Mouse (Mus musculus) ovary, adult 18-20 months (tissue): Measurements from ENCODE around the gene Tex46.

Source experiments
- DNase-seq: peaks from one replicate; pipeline ENCODE4 v3.0.0; 2022; ENCODE audit warnings: low spot score, mixed read lengths

Gene Tex46

DNA sequence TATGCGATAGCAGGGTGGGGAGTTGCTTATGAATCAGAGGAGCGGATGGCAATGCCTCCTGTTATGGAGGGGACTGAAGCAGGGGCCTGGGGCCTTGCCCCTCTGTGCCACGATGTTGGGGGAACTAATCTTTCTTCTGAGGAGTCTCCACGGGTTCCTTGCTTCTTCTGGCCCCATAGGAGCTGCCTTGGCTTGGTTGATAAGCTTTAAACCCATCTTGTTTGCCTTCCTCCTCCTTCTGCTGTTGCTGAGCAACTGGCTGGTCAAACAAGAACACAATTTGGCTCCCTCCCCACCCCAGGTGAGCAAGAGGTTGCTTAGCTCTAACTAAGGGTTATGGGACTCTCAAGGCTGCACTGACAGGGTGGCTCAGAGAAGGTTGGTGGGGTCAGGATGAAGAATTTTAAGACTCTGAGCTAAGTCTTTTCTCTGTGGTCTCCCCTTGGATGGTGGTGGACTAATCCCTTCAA is at the start of gene Tex46:
TSS of gene Tex46 (plus strand) at position 51 of the 470 bp plus-strand sequence.
- DNase-seq, result no peak

DNA sequence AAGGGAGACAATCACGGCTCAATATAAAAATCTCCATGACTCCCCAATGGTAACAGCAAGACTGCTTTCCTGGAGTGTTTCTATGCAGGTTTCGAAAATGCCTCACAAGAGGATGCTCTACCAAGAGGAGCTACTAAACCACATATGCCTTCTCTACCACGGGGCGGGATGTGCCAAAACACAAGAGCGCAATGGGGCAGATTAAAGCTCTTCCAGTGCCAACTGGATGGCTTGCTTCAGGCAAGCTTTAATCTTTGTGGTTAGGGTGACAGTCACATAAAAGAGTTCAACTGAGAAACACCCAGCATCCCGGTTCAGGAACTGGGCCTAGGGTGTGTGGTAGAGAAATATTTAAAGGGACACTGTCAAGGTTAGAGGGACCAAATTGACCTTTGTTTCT is 47.5 kb upstream of the Tex46 start:
- no peak for DNase-seq

DNA sequence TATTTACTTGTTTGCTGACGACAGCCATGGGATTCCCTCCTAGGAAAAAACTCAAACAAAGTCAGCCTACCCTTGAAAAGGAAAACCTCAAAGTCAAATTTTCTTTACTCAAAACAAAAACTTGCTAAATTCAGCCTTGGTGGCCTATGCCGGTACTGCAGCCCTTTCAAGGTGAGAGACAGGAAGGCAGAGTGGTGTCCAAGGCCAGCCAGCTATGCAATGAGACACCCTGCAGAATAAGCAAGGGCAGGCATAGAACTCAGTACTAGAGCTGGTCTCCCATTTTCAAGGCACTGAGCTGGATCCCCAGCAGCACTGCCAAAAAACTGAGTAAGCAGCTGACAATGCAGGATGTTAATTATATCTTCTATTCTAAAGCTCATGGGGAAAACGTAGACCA is 41.6 kb upstream of the Tex46 start:
- DNase-seq, result peak; percentile 28

DNA sequence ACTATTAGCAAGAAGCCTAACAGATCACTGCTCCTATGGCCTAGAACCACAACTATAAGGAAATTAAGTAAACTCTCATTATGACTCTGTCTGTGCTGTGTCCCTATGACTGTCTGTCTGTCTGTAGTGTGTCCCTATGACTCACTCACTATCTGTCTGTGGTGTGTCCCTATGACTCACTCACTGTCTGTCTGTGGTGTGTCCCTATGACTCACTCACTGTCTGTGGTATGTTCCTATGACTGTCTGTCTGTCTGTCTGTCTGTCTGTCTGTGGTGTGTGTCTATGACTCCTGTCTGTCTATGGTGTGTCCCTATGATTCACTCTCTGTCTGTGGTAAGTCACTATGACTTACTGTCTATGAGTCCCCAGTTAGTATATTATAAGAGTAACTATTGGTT is 40.2 kb upstream of the Tex46 start:
- no peak for DNase-seq

DNA sequence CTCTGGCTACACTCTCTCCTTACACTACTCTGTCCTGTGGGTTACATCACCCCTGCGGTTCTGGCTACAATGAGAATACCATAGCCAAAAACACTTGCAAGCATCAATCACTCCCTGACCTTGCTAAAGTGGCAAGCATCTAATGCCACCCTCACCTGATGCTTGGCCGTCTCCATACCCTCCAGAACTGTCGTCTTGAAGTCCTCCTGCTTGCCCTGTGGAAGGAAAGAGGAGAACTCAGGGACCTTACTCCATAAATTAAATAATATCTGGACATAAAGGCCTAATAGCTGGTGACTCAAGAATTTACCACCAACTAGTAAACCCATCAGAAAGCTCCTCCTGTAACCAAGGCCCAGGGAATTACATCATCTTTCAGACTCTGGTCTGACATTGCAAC is 28.4 kb upstream of the Tex46 start:
- no peak for DNase-seq

DNA sequence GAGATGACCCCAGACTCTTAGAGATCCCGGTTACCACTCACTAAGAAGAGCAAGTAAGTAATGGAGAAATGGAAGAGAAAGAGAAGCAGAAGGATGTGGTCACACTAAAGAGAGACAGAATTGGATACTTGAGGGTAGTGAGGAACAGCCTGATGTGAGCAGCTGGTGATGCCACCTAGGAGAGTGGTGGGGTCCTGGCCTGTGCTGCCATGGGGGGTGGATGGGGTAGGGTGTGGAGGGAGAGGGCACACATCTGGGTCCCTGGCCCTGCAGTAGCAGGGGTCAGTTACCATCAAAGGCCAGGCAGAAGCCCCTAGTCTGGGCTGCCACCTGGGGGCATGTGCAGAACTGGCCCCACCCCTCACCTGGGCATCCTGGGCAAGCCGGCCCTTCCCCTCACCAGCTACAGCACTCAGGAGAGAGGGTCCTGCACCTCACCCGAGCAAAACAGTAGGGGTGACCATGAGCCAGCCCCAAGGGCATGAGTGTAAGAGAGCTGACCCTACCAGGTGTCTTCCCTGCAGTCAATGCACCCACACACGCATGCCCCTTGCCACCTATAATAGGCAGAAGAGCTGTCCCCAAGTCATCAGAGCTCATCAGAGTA is 22.9 kb upstream of the Tex46 start:
- no peak for DNase-seq

DNA sequence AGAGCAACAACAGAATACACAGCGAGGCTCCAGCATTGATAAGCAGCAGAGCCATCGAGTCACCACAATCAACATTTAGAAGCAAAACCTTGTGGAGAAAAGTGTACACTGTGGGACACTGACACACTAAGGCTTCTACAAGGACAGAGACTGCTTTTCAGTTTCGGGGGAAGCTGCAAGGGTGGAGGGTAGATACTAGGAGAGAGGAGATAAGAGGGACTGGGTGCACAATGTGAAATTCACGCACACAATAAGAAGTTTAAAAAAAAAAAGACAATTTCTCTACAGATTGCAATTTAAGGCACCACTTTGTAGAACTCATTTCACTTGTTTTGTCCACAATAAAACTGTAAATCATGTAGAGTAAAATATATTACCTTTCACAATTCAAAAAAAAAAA is 22.2 kb upstream of the Tex46 start:
- no peak for DNase-seq

DNA sequence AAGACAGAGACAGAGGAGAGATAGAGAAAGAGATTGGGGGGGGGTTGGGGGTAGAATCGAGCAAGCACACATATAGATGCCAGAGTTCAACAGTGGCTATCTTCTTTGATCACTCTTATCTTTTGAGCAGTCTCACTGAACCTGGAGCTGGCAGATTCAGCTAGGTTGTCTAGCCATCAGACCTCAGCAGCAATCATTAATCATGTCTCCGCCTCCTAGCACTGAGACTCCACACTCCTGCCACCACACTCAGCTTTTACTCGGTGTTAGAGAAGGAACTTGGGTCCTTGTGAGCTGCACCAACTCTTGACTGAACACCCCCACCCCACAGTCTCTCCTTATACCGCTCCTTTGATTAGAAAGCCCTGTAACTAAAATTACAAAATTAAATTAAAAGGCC is 18.1 kb upstream of the Tex46 start:
- DNase-seq, result no peak

DNA sequence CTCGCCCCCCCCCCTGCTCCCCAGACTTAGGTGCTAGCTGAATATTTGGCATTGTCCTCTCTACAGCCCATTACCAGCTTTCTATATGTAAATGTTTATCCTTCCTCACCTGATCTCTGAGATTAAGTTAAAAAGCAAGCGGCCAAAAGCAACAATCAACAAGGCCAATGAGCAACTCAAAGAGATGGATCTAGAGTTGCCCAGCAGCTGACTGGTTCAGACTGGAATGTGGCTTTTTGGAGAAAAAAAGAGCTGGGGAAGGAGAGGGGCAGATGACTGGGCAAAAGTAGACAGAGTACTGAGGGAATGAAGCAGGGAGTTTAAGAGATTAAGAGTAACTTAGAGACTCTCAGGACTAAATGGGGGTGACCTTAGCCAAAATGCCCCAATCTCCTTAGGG is 16.2 kb upstream of the Tex46 start:
- no peak for DNase-seq

DNA sequence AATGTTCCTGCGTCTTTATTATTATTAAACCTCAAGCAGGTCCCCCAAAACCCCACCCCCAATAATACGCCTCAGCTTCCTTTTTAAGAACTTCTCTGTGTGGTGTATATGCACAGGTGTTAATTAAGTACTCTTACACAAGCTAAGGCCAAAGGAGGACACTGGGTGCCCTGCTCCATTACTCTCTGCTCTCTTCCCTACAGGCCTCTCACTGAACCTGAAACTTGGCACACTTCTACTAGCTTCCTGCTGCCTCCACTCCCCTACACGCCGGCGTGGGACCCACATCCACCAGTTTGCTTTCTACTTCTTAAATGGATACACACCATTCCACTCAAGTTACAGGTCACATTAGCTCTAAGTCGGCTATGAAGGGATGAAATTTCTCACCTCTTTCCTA is 15.0 kb upstream of the Tex46 start:
- DNase-seq, result no peak

DNA sequence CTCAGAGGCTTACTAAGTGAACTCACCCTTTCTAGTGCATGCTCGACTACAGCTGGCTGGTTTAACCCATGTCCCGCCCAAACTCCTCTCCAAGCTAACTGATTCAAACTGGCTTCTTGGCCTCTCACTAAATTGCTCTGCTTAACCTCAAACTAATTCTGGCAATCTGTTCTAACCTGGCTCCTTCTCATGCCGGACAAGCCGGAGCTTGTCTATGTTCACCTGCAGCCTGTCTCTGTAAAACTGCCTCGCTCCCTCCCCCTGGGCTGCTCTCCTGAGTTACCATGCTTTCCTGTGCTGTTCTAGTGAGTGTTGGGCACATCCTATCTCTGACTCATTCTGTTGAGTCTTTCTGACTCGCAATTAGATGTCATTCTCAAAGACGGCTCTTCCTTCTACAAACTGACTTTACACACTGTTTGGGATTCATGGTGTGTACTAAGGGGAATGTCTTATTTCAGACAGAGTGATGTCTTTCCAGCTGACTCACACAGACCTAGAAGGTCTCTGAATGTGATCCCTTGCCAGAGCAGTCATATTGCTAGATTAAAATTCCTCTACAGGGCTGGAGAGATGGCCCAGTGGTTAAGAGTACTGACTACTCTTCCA is 11.9 kb upstream of the Tex46 start:
- DNase-seq, result no peak

DNA sequence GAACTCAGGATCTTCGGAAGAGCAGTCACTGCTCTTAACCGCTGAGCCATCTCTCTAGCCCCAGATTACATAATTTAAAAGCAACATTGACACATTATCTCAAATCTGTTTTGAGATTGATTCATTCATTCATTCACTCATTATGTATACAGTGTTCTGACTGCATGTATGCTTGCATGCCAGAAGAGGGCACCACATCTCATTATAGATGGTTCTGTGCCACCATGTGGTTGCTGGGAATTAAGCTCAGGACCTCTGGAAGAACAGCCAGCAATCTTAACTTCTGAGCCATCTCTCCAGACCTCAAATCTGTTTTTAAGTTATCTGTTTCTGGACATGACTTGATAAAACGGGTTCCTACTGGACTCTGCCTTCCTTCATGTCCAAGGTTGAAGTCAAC is 10.4 kb upstream of the Tex46 start:
- DNase-seq, result no peak

DNA sequence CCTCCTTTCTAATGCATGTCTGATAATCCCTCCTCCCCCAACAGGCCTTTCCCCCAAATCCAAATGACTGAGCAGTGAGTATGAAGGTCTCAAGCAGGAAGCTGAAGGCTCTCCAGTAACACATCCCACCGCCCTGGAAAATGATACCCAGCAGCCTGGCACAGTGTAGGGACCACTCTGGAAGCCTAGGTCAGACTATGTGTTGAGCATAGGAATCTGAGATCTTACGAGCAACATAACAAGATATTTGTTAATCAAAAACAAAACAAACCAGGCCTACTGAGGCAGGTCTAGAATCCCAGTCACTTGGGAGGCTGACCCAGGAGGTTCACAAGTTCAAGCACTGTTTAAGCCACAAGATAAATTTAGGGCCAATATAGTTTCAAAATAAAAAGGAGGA is 9.7 kb upstream of the Tex46 start:
- no peak for DNase-seq

DNA sequence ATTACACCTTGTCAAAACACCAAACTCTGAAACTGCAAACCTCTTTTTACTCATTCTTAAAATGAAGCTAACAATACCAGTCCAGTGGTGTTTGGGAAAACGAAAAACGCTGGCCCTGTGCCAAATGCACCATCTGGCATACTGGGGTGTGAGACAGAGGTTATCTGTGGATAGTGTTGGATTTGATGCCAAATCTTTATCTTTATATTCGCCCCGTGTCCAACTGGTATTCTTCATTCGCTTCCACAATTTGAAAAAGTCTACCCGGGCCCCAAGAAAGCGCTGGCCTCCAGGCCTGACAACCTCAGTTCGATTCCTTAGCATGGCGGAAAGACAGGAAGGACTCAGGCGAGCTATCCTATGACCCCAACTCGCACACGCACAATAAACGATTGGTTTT is 8.8 kb upstream of the Tex46 start:
- peak; percentile 32 for DNase-seq

DNA sequence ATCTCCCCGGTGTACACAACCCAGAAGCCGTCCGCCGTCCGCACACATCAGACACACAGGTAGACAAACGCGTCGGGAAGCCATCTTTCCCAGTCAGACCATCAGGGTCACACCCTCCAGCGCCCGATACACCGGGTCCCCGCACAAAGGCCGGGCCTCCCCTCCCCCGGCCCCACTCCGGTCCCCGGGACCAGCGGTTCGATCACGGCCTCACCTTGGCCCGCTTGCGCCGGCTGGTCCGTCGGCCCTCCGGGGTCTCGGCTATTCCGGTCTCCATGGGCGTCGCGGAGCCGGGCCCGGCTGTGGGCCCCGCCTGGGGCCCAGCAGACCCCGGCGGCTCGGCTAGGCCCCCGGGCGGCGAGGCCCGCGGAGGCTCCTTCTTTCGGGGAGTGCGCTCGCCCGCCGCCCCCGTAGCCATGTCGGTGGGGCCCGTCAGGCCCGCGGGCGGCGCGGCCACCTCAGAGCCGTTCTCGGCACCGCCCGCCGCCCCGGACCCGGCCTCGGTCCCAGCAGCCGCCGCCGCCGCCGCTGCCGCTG is 8.2 kb upstream of the Tex46 start:
- no peak for DNase-seq

DNA sequence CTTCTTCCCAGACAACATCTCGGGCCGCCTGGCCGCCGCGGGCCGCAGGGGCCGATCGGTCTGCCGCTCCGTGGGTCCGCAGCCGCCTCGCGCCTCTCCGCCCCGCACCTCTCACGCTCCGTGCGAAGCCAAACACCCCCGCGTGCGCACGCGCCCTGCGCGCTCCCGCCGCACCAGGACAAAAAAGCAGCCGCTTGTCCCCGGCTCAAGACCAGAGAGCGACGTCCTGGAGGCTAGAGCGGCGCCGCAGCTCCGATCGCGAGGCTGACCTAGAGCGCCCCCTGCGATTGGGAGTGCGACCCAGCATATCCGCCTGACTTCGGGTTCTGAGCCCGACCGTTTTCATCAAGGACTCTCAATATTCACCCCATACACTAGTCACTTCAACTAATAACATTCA is 7.7 kb upstream of the Tex46 start, which contains the start of gene Kdm1a:
TSS of gene Kdm1a (minus strand) at position 156 of the 400 bp plus-strand sequence.
- peak; percentile 86 for DNase-seq

DNA sequence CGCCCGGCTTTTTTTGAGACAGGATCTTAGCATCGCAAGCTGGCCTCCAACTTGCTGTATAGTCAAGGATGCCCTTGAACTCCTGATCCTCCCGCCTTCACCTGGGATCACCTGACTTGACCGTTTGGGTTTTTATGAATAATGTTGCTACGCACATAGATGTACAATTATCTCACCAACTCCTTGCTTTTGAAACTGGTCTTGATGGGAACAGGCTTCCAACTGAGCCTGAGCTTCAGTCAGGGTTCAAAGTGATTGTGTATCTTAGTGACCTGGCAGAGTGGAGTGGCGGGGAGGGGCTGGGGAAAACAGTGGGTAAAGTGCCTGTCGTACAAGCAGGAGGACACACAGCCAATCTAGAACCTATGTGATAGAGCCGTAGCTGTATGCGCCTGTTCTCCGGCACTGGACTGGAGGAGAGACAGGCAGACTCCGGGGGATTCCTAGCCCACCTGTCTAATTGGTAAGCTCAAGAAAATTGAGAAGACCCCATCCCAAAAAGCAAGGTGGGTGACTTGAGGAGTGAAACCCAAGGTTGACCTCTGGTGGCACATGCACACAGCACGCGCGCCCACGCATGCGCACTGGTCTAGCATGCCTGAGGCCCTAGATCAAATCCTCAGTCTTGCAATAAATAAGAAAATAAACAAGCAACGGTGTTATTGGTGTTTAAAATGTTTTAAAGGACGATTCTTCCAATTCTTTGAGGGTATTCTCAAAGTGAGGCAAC is 4.3 kb upstream of the Tex46 start:
- DNase-seq, result no peak

DNA sequence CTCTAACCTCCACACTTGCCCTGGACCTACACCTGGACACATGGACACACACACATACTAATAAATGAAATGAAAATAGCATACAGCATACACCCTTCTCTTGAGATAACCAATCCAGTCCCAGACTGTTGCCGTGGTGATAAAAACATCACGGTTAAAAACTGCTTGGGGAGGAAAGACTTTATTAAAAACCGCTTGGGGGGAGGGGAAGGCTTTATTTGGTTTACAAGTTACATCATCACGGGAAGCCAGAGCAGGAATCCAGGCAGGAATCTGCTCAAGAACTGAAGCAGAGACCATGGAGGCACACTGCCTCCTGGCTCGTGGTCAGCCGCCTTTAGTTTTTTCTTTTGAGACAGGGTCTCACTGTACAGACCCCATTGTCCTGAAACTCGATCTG is 3.4 kb downstream of the Tex46 start:
- no peak for DNase-seq

DNA sequence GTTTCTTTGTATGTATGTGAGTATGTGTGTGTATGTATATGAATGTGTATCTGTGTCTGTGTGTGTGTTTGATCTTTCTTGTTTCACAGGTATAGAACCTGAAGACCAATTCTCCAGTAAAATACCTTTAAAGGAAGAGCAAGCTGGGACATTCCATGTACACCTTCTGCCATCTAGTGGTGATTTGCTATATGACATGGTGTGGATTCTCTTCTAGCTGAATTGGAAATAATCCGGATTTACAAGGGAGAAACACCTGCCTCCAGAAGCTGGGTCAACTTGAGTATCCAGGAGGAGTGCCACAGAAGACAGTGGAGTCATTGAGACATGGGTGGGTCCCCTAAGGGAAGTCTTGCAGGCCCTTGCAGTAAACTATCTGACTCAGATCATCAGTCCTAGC is 11.1 kb downstream of the Tex46 start:
- no peak for DNase-seq

DNA sequence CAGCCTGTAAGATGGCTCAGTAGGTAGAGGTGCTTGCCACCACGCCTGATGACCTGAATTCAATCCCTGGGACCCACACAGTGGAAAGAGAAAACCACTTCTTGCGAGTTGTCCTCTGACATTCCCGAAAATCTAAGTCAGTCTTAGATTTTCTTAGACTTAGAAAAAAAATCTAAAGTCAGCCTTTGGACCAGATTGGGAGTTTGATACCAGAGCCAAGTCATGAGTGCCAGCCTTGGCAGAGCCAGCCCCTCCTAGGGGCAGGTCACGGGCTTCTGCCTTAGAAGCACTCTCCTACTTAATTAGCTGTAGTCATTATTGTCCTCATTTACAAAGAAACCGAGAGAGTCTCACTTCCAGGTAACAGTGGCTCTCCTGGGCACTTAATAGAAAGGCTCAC is 11.7 kb downstream of the Tex46 start:
- DNase-seq, result no peak

DNA sequence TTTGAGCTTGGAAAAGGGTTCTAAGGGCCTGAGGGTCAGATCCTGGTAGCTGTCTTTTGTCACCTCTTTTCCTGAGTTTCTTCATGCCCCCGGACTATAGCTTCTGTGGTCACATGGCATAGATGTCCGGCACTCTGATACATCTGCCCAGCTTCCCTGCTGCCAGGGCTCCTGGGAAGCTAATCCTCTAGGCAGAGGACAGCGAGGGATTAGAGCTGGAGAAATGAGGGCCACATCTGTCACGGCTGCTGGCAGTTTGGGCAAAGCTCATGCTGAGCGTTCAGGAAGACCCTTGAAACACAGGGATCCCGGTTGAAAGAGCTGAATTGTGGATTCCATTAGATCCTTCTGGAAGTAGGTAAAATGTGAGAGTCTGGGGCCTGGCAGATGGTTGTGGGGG is 12.2 kb downstream of the Tex46 start, which contains the start of gene Lactbl1:
TSS of gene Lactbl1 (plus strand) at position 234 of the 400 bp plus-strand sequence.
- no peak for DNase-seq

DNA sequence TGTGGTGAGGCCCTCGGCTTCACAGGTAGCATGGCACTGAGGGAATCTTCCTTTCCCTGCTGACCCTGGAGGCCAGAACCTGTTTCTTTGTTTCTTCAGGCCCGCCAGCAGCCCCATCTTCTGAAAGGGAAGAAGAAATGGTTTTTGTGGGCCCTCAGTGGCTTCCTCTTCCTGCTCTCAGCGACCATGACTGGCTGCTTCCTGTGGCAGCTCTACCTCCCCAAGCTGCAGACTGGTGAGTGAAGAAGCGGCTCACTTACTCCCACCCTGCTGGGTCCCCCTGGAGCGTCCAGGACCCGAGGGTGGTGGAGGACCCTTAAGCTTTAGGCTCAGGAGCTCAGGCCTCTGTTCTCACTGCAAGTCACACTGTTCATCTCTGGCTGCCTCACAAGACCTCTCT is 16.4 kb downstream of the Tex46 start:
- no peak for DNase-seq
